Mouse (Mus musculus): ENCODE measurements at regions not wholly inside any gene's neighbourhood (a gene's known extent, or its start where the extent isn't known, plus 50 kb on each side); places are given as distances from the start of the nearest gene placed in this dataset.

DNA sequence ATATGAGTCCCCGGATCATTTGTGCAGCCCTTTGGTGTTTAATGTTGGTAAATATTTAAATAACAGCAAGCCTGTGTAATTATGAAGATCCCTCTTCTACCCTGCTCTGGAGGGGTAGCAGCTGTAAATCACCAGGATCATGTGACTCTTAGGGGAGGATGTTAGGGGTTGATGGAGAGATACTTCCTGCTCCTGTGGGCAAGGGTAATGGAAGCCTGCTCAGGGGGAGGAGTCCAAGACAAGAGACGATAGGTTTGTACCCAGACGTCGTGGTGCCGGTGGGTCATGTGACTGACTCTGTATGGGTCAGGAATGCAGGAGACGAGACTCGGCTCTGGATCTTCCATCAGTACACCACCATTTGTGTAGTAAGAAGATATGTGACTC is 166.7 kb downstream of the Cdh26 start:
- H3K4me2 ChIP-seq (ENCODE audit: insufficient read depth, low read depth, poor library complexity, severe bottlenecking), result no peak overlapping the region
- no peak for TF ChIP-seq ZC3H11A (IDR thresholded peaks at IDR 0.05; ENCODE audit: low read depth, low read length)
- TF ChIP-seq ZMIZ1 (IDR thresholded peaks at IDR 0.05; ENCODE audit: low read depth, low read length), result no peak
- no peak for TF ChIP-seq MYC (IDR thresholded peaks at IDR 0.05; ENCODE audit: low read depth, low read length)
- no peak for TF ChIP-seq NRF1 (IDR thresholded peaks at IDR 0.05; ENCODE audit: low read depth, low read length)
- TF ChIP-seq KAT2A (IDR thresholded peaks at IDR 0.05; ENCODE audit: insufficient replicate concordance, low read length), result no peak
- TF ChIP-seq EP300 (IDR thresholded peaks at IDR 0.05; ENCODE audit: low read length), result no peak
- no peak for TF ChIP-seq ETS1 (conservative IDR thresholded peaks at IDR 0.05; ENCODE audit: low read depth, low read length)
- TF ChIP-seq PAX5 (IDR thresholded peaks at IDR 0.05; ENCODE audit: low read length), result no peak
- no peak for TF ChIP-seq ZNF384 (IDR thresholded peaks at IDR 0.05; ENCODE audit: low read depth, low read length)
- TF ChIP-seq JUN (IDR thresholded peaks at IDR 0.05; ENCODE audit: insufficient read depth, low read depth, low read length), result no peak
- no peak for TF ChIP-seq E2F4 (IDR thresholded peaks at IDR 0.05; ENCODE audit: insufficient replicate concordance, low read depth, low read length)
- no peaks in the 10 kb centered on the region for H3K36me3 ChIP-seq (replicated peaks in 1 of 2; ENCODE audit: control insufficient read depth in 1 of 2, insufficient read depth in 1 of 2, low read length in 1 of 2)
- no peaks in the 10 kb centered on the region for H3K4me1 ChIP-seq (ENCODE audit: control insufficient read depth in 1 of 2, insufficient read depth in 2 of 2)
- H3K79me2 ChIP-seq (replicated peaks; ENCODE audit: control insufficient read depth, extremely low read depth, insufficient read depth, poor library complexity, severe bottlenecking), result no peaks in the 10 kb centered on the region
- H3K9ac ChIP-seq (ENCODE audit: insufficient read depth, low read depth), result no peak overlapping the region
- H3K4me3 ChIP-seq (replicated peaks in 1 of 3; ENCODE audit: low read depth in 2 of 3, low read length in 2 of 3, poor library complexity in 1 of 3), result no peak overlapping the region
- H3K9me3 ChIP-seq (replicated peaks; ENCODE audit: low read length), result peaks cover 14% of the 10 kb centered on the region
- H3K27ac ChIP-seq (ENCODE audit: insufficient read depth, low read depth), result no peak overlapping the region
- in situ Hi-C loops (cut with MboI; ENCODE audit: low pct_ligation_motif_present, low pct_unique_long_range_greater_than_20kb, low sequenced_read_pairs), result no loop called here
- no peak for DNase-seq (ENCODE audit: extremely low read depth)
- peaks cover 3% of the 10 kb centered on the region for H3K27me3 ChIP-seq (replicated peaks)
- dilution Hi-C loops (cut with MboI; ENCODE audit: extremely low pct_ligation_motif_present, extremely low pct_unique_long_range_greater_than_20kb, low sequenced_read_pairs), result no loop called here

DNA sequence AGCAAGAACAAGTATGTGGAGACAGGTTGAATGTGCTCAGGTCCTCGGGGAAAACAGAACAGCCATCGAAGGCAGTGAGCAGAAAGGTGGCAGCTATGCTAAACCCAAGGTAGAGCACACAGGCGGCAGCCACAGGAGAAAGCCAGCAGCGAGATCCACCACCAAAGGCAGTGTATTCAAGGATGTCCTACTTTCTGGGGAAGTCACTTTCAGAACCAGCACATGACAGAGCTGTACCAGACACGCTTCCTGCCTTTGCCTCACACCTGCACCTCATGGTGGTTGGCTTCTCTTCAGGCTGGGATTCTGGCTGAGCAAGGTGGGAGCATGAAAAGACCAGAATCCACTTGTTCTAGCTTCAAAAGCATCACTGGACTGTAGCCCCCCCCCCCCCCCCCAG is 168.0 kb downstream of the Cdh26 start:
- in situ Hi-C loops (cut with MboI; ENCODE audit: low pct_ligation_motif_present, low pct_unique_long_range_greater_than_20kb, low sequenced_read_pairs), result no loop called here
- TF ChIP-seq MXI1 (IDR thresholded peaks at IDR 0.05; ENCODE audit: low read depth, low read length), result no peak
- no peak for TF ChIP-seq ZMIZ1 (IDR thresholded peaks at IDR 0.05; ENCODE audit: low read depth, low read length)
- TF ChIP-seq SIN3A (IDR thresholded peaks at IDR 0.05; ENCODE audit: low read length), result no peak
- TF ChIP-seq MEF2A (IDR thresholded peaks at IDR 0.05; ENCODE audit: borderline replicate concordance, low read depth, low read length), result no peak
- no peak for TF ChIP-seq CTCF (conservative IDR thresholded peaks at IDR 0.05 in 1 of 2, IDR thresholded peaks at IDR 0.05 in 1 of 2; ENCODE audit: low read depth in 2 of 2, low read length in 2 of 2)
- no peak for TF ChIP-seq MAFK (IDR thresholded peaks at IDR 0.05; ENCODE audit: insufficient replicate concordance, low read length)
- TF ChIP-seq E2F4 (IDR thresholded peaks at IDR 0.05; ENCODE audit: insufficient replicate concordance, low read depth, low read length), result no peak
- TF ChIP-seq POLR2AphosphoS2 (IDR thresholded peaks at IDR 0.05; ENCODE audit: low read depth, low read length), result no peak
- TF ChIP-seq CHD2 (IDR thresholded peaks at IDR 0.05; ENCODE audit: low read length), result no peak
- TF ChIP-seq CHD1 (IDR thresholded peaks at IDR 0.05; ENCODE audit: low read depth, low read length), result no peak
- no peak for TF ChIP-seq PAX5 (IDR thresholded peaks at IDR 0.05; ENCODE audit: low read length)
- no peak for TF ChIP-seq RCOR1 (conservative IDR thresholded peaks at IDR 0.05; ENCODE audit: low read depth, low read length)
- no peak for TF ChIP-seq ZNF384 (IDR thresholded peaks at IDR 0.05; ENCODE audit: low read depth, low read length)
- no peak for TF ChIP-seq MYC (IDR thresholded peaks at IDR 0.05; ENCODE audit: low read depth, low read length)
- TF ChIP-seq BHLHE40 (IDR thresholded peaks at IDR 0.05; ENCODE audit: low read depth, low read length), result no peak
- no peak for TF ChIP-seq IRF4 (IDR thresholded peaks at IDR 0.05; ENCODE audit: low read depth, low read length)
- Histone ChIP-seq H3K4me3 (replicated peaks in 1 of 3; ENCODE audit: low read depth in 2 of 3, low read length in 2 of 3, poor library complexity in 1 of 3) (no peak overlapping the region), H3K36me3 (replicated peaks in 1 of 2; ENCODE audit: control insufficient read depth in 1 of 2, insufficient read depth in 1 of 2, low read length in 1 of 2) (no peaks in the 10 kb centered on the region), H3K27me3 (replicated peaks) (peaks cover 3% of the 10 kb centered on the region), H3K4me2 (ENCODE audit: insufficient read depth, low read depth, poor library complexity, severe bottlenecking) (no peak overlapping the region), H3K4me1 (ENCODE audit: control insufficient read depth in 1 of 2, insufficient read depth in 2 of 2) (no peaks in the 10 kb centered on the region), H3K9ac (ENCODE audit: insufficient read depth, low read depth) (no peak overlapping the region), H3K9me3 (replicated peaks; ENCODE audit: low read length) (peaks cover 14% of the 10 kb centered on the region), H3K79me2 (replicated peaks; ENCODE audit: control insufficient read depth, extremely low read depth, insufficient read depth, poor library complexity, severe bottlenecking) (no peaks in the 10 kb centered on the region), H3K27ac (ENCODE audit: insufficient read depth, low read depth) (no peak overlapping the region)
- dilution Hi-C loops (cut with MboI; ENCODE audit: extremely low pct_ligation_motif_present, extremely low pct_unique_long_range_greater_than_20kb, low sequenced_read_pairs), result no loop called here
- DNase-seq (ENCODE audit: extremely low read depth), result no peak
